20 mouse cellular contexts compared by ENCODE assay signal in genomic region chr11:29719597-29719996, GRCm38 (mm10). TPM values are rescaled to one million over a fixed set of nuclear protein-coding genes. Genes with fewer than 3 reads are reported as not detected.
DNase-seq lines count a peak whose midpoint lies in the region; TF ChIP-seq lines count a peak whose summit lies in the region.
"Had no signal": no experiment of that assay in that cellular context is flagged by ENCODE, and none has a peak within 500 bp of the region (broad histone marks: within the 10 kb centered on the region; RNA-seq: fewer than 3 reads in every experiment).

No protein-coding gene starts in this region.

- peaks cover 2% of the 10 kb centered on the region for H3K9me3 ChIP-seq in CH12.LX (replicated peaks; ENCODE audit: low read length)
- H3K9me3 ChIP-seq: embryonic facial prominence, embryonic 15.5 days; forebrain, embryonic 10.5 days; heart, embryonic 15.5 days; hindbrain, embryonic 10.5 days had no signal

- 0 out of 2 replicates have a peak, but pooled peaks have one; percentile 22 for TF ChIP-seq EP300 in CH12.LX (IDR thresholded peaks at IDR 0.05; ENCODE audit: low read length)

- DNase-seq in left cerebral cortex, adult 2 months (ENCODE audit: extremely low spot score in 1 of 2, low spot score in 2 of 2): no peak
- DNase-seq in left cerebral cortex, postnatal 36 days (ENCODE audit: low spot score in 2 of 2): no peak
- no peak for DNase-seq in CH12.LX (ENCODE audit: extremely low read depth)
- no peak for DNase-seq in ovary, postnatal 10 days (ENCODE audit: low spot score)
- no peak for DNase-seq in Muller cell, postnatal 12 days (ENCODE audit: inconsistent ontology term)
- DNase-seq: adrenal gland, adult 2 months; adrenal gland, postnatal 25 days; cerebellum, adult 2 months; cerebellum, postnatal 10 days; embryo, embryonic 11 days; heart, adult 18-20 months had no signal

- peak overlapping the region; percentile 88 for H3K27ac ChIP-seq in left cerebral cortex, adult 2 months
- H3K27ac ChIP-seq in CH12.LX (ENCODE audit: insufficient read depth, low read depth): no peak overlapping the region
- H3K27ac ChIP-seq in cortical plate, adult 2 months (ENCODE audit: insufficient read depth, low read length): no peak overlapping the region
- H3K27ac ChIP-seq: embryonic facial prominence, embryonic 15.5 days; forebrain, embryonic 10.5 days; heart, embryonic 15.5 days; hindbrain, embryonic 10.5 days; hindbrain, embryonic 14.5 days had no signal

- peaks cover 0 to 33% of the 10 kb centered on the region in 2 experiments for H3K36me3 ChIP-seq in CH12.LX (replicated peaks in 1 of 2; ENCODE audit: control insufficient read depth in 1 of 2, insufficient read depth in 1 of 2, low read length in 1 of 2)
- H3K36me3 ChIP-seq: embryonic facial prominence, embryonic 15.5 days; forebrain, embryonic 10.5 days; hindbrain, embryonic 10.5 days had no signal

- TF ChIP-seq POLR2A in CH12.LX (IDR thresholded peaks at IDR 0.05; ENCODE audit: low read depth, low read length): no peak
- TF ChIP-seq POLR2A in cortical plate, adult 2 months (IDR thresholded peaks at IDR 0.05; ENCODE audit: extremely low read depth, insufficient read depth, low read length): no peak

- dilution Hi-C loops in CH12.LX (cut with MboI; ENCODE audit: extremely low pct_ligation_motif_present, extremely low pct_unique_long_range_greater_than_20kb, low sequenced_read_pairs): no loop called here

- intact Hi-C loops in left cerebral cortex, adult 2 months (cut with DNase I): loop anchor here (5.0 kb wide), 1 partner anchor 388 kb away; no protein-coding TSS in a partner anchor
- intact Hi-C loops in left cerebral cortex, postnatal 36 days (cut with DNase I): loop anchor here (5.0 to 10.0 kb wide), 2 partner anchors 68 to 375 kb away; no protein-coding TSS in a partner anchor

- no peaks in the 10 kb centered on the region for H3K27me3 ChIP-seq in CH12.LX (replicated peaks)
- H3K27me3 ChIP-seq: embryonic facial prominence, embryonic 15.5 days; heart, embryonic 15.5 days; Patski had no signal

- H3K9ac ChIP-seq in CH12.LX (ENCODE audit: insufficient read depth, low read depth): no peak overlapping the region; the same call in 1 of the 2 replicates
- H3K9ac ChIP-seq: embryonic facial prominence, embryonic 15.5 days; heart, embryonic 15.5 days; hindbrain, embryonic 14.5 days had no signal

- TF ChIP-seq CTCF in left cerebral cortex, adult 2 months (IDR thresholded peaks at IDR 0.05): no peak
- TF ChIP-seq CTCF in CH12.LX (conservative IDR thresholded peaks at IDR 0.05 in 1 of 2, IDR thresholded peaks at IDR 0.05 in 1 of 2; ENCODE audit: low read depth in 2 of 2, low read length in 2 of 2): no peak
- TF ChIP-seq CTCF in cortical plate, adult 2 months (IDR thresholded peaks at IDR 0.05; ENCODE audit: extremely low read depth, insufficient read depth, low read length): no peak

- no peak overlapping the region for H3K4me2 ChIP-seq in CH12.LX (ENCODE audit: insufficient read depth, low read depth, poor library complexity, severe bottlenecking)
- H3K4me2 ChIP-seq: embryonic facial prominence, embryonic 15.5 days; heart, embryonic 11.5 days; heart, embryonic 15.5 days; hindbrain, embryonic 14.5 days had no signal

- peak overlapping the region; percentile 48 for H3K4me3 ChIP-seq in left cerebral cortex, adult 2 months
- peak overlapping the region in 1 of 3 experiments; percentile 49 for H3K4me3 ChIP-seq in CH12.LX (replicated peaks in 1 of 3; ENCODE audit: low read depth in 2 of 3, low read length in 2 of 3, poor library complexity in 1 of 3)
- peak overlapping the region; percentile 45; the same call in 1 of the 2 replicates for H3K4me3 ChIP-seq in cortical plate, adult 2 months (ENCODE audit: insufficient read depth, low read length)
- H3K4me3 ChIP-seq: embryonic facial prominence, embryonic 15.5 days; erythroblast, embryonic 14.5 days; forebrain, embryonic 10.5 days; heart, embryonic 15.5 days; hindbrain, embryonic 10.5 days had no signal

- H3K4me1 ChIP-seq in CH12.LX (ENCODE audit: control insufficient read depth in 1 of 2, insufficient read depth in 2 of 2): peaks cover 0 to 44% of the 10 kb centered on the region in 2 experiments; a peak in 2 of 4 replicates
- H3K4me1 ChIP-seq in cortical plate, adult 2 months (ENCODE audit: control insufficient read depth, insufficient read depth, low read length): peaks cover 3% of the 10 kb centered on the region; the same call in 1 of the 2 replicates
- H3K4me1 ChIP-seq: forebrain, embryonic 10.5 days; hindbrain, embryonic 10.5 days had no signal

- in situ Hi-C loops in CH12.LX (cut with MboI; ENCODE audit: low pct_ligation_motif_present, low pct_unique_long_range_greater_than_20kb, low sequenced_read_pairs): loop anchor here (10.0 to 25.0 kb wide), 2 partner anchors 335 to 493 kb away; no protein-coding TSS in a partner anchor

- no peak for TF ChIP-seq RAD21 in CH12.LX (IDR thresholded peaks at IDR 0.05; ENCODE audit: low read depth, low read length)

- H3K79me2 ChIP-seq in CH12.LX (replicated peaks; ENCODE audit: control insufficient read depth, extremely low read depth, insufficient read depth, poor library complexity, severe bottlenecking): peaks cover 20% of the 10 kb centered on the region

TF ChIP-seq in CH12.LX, 34 proteins besides CTCF, POLR2A, EP300 and RAD21:
- TF ChIP-seq ZNF384 (IDR thresholded peaks at IDR 0.05; ENCODE audit: low read depth, low read length) (peak; percentile 70), NRF1 (IDR thresholded peaks at IDR 0.05; ENCODE audit: low read depth, low read length) (no peak)

RNA-seq across cellular contexts. Expression of gene Rtn4, which starts 26.9 kb away (rescaled TPM):
- 100 to 1,000 TPM; 607 to 709 TPM for total RNA-seq in left cerebral cortex, adult 2 months (2021)
- total RNA-seq in left cerebral cortex, postnatal 36 days (2021): 100 to 1,000 TPM; 669 to 679 TPM
- total RNA-seq in CH12.LX (2012; rRNA removed): 95.8 and 106 TPM in 2 replicates
- total RNA-seq in CH12.LX (2014; rRNA removed): 168 and 182 TPM in 2 replicates
- polyA plus RNA-seq in CH12.LX (2012; ENCODE audit: insufficient read length, low read depth): 210 and 224 TPM in 2 replicates
- polyA plus RNA-seq in cortical plate, adult 2 months (2012; rRNA removed): 569 and 594 TPM in 2 replicates
